Mouse (Mus musculus): Measurements from ENCODE around the gene Trim42. TPM values are rescaled to one million over a fixed set of nuclear protein-coding genes. Genes with fewer than 3 reads are reported as not detected.

Trim42 gene
- total RNA-seq (2021) = not detected

DNA sequence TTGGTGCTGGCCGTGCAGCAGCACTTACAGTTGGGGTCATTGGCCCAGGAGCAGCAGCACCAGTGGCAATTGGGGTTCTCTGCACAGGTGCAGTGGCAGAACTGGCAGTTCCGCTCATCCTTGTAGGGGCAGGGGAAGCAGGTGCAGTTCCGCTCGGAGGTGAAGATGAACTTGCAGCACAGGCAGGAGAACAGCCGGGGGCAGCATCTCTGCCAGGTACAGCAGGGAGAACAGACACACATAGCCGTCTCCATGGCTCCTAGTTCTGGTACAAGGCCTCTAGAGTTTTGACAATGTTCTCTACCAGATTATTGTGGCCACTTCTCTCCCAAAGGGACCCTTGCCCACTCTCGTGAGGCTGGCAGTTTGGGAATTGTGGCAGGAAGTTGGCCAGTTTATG lies at the start of gene Trim42:
Gene Trim42, minus strand, starts transcription at position 368 of the 400 bp plus-strand sequence.
- intact Hi-C loops (cut with DNase I) = no loop called here
- no peak for DNase-seq

- intact Hi-C loops (cut with DNase I) = no loop called here
- no peak for DNase-seq
Observed at GRCm38 (mm10) chr9:97414876-97415668, 45.3 kb upstream of the Trim42 start.

- intact Hi-C loops (cut with DNase I) = no loop called here
- DNase-seq = no peak
Observed at GRCm38 (mm10) chr9:97408142-97408541, 38.4 kb upstream of the Trim42 start.

- no peak for DNase-seq
- intact Hi-C loops (cut with DNase I) = no loop called here
Observed at GRCm38 (mm10) chr9:97356441-97356840, 13.3 kb downstream of the Trim42 start.

- intact Hi-C loops (cut with DNase I) = no loop called here
- DNase-seq = no peak
Observed at GRCm38 (mm10) chr9:97344767-97345297, 24.9 kb downstream of the Trim42 start.

- DNase-seq = no peak
- intact Hi-C loops (cut with DNase I) = loop anchor here (2.0 kb wide), 1 partner anchor 17 kb away; no protein-coding TSS in a partner anchor
Observed at GRCm38 (mm10) chr9:97341772-97342171, 28.0 kb downstream of the Trim42 start.

DNA sequence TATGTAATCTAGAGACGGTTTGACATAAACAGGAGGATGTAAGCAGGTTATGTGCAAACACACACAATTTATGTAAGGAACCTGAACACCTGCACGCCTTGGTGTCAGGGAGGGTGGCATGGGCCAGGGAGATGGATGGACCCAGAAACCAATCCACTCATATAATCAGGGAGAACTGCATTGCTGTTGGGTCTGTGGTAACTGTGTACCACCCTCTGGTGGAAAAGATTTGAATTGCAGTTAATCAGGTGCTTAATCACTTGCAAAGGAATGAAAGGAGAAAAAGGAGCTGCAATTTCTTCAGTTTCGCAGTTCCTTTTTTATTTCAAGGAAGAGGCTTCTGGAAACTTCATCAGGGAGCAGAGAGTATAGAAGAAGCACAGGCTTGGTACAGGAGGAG lies 46.9 kb downstream of the Trim42 start:
- DNase-seq = no peak
- intact Hi-C loops (cut with DNase I) = loop anchor here (1.0 kb wide), 1 partner anchor 151 kb away; no protein-coding TSS in a partner anchor

DNA sequence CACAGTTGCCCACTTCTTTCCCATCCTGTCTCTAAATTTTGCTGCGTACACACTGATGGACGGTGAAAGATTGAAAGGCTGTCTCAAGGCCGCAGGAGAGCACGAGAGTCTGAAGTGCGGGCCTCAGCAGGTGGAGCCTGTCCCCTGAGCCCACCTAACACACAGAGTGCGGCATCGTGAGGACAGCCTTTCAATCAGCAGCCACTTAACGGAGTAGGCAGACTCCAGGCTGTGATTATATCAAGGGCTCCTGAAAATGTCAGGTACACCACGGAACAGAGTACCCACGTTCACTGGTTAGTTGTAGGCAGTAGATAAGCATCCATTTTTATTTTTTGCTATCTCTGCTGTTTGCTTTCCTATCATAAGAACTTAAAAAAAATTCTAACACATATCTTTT lies 47.6 kb downstream of the Trim42 start:
- intact Hi-C loops (cut with DNase I) = loop anchor here (1.0 kb wide), 1 partner anchor 150 kb away; no protein-coding TSS in a partner anchor
- DNase-seq = no peak

DNA sequence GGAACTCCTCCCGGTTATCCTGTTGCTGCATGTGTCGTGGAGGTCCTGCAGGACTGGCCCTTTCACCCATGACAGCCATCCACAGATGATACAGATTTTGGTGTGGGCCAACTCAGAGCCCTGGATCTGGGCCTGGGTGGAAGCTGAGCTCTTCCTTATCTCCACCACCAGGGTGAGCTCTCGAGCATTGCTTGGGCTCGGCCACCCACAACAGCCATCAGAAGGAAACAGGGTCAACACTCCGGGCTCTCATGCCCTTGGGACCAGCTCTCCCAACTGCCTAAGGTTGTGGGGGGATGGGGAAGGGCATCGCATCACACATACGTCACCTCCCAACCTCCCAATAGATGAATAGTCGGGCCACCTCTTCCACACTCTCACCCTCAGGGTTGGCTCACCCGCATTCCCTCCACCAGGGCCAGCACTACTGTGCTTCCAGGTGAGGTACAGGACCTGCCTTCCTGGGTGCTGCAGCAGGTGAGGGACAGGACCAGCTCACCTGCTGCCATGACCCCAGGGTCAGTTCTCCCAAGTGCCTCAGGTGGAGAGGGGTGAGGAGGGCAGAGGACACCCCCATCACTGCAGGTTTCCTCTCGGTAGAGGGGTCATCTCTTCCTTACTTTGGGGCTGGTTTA lies 54.2 kb downstream of the Trim42 start:
- no peak for DNase-seq
- intact Hi-C loops (cut with DNase I) = no loop called here

- DNase-seq = no peak
- intact Hi-C loops (cut with DNase I) = no loop called here
Observed at GRCm38 (mm10) chr9:97311614-97312013, 58.1 kb downstream of the Trim42 start.

GRCm38 (mm10) chr9:97309509-97310053 lies 60.2 kb downstream of the Trim42 start:
- no peak for DNase-seq
- intact Hi-C loops (cut with DNase I) = no loop called here

GRCm38 (mm10) chr9:97307705-97308485 lies 61.9 kb downstream of the Trim42 start:
- no peak for DNase-seq
- intact Hi-C loops (cut with DNase I) = no loop called here
